Mouse (Mus musculus): Measurements from ENCODE around the gene Abcg4. TPM values are rescaled to one million over a fixed set of nuclear protein-coding genes. Genes with fewer than 3 reads are reported as not detected.

Abcg4 gene
- polyA plus RNA-seq, 2 experiments, result 10.6 to 35.6 TPM

DNA sequence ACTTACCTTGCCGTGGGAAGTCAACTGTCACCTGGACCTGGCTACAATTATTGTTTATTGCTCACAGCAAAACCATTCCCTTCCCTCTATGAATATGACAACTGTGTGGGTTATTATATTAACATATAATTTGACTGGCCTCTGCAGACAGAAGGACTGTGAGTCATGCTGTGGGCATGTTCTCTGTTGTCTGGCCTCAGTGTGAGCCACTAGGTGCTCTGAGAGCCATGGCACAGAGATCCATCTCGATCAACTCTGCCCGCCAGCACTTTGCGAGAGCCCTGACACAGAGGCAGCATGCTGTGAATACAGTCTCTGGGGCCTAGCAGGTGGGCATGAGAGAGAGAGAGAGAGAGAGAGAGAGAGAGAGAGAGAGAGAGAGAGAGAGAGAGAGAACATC is 18.4 kb downstream of the Abcg4 start:
- WGBS (ENCODE audit: insufficient replicate concordance), result 91% methylated on average over 4 of the region's 4 CpGs
- no peak for TF ChIP-seq CTCF (IDR thresholded peaks at IDR 0.05; ENCODE audit: low read depth)
- no peak for TF ChIP-seq EP300 (IDR thresholded peaks at IDR 0.05; ENCODE audit: low read depth)

DNA sequence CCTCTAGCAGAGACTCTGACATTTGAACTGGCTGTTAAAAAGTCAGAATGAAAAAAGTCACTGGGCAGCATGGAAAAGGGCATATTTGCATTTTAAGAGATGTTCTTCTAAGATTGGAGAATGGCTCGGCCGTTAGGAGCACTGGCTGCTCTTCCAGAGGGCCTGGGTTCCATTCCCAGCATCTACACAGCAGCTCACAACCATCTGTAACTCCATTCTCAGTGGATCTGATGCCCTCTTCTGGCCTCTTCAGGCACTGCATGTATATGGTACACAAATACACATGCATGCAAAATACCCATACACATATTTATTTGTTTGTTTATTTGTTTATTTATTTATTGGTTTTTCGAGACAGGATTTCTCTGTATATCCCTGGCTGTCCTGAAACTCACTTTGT is 19.3 kb downstream of the Abcg4 start:
- Histone ChIP-seq H3K9me3 (ENCODE audit: control insufficient read depth, low read length) (no peaks in the 10 kb centered on the region), H3K4me1 (replicated peaks; ENCODE audit: control insufficient read depth in 2 of 2, insufficient read depth in 2 of 2, low read length in 1 of 2) (peaks cover 3 to 18% of the 10 kb centered on the region in 2 experiments; a peak in 2 of 4 replicates), H3K27me3 (ENCODE audit: control insufficient read depth, insufficient read depth, low read length) (no peaks in the 10 kb centered on the region), H3K36me3 (replicated peaks; ENCODE audit: control insufficient read depth, insufficient read depth, low read depth) (peaks cover 11% of the 10 kb centered on the region; the same call in 1 of the 2 replicates), H3K9ac (replicated peaks) (no peak overlapping the region), H3K4me3 (ENCODE audit: insufficient read depth in 1 of 2, low read depth in 2 of 2, low read length in 2 of 2) (no peak overlapping the region), H3K27ac (no peak overlapping the region), H3K4me2 (ENCODE audit: low read depth) (no peak overlapping the region; the same call in 1 of the 2 replicates)
- peak; percentile 81 for TF ChIP-seq CTCF (IDR thresholded peaks at IDR 0.05; ENCODE audit: low read depth)
- no peak for TF ChIP-seq EP300 (IDR thresholded peaks at IDR 0.05; ENCODE audit: low read depth)
- no peak for ATAC-seq (ENCODE audit: insufficient read depth)
- 69% methylated on average over 3 of the region's 3 CpGs for WGBS (ENCODE audit: insufficient replicate concordance)
- peak in 1 of 3 experiments; percentile 47 for DNase-seq (ENCODE audit: low read depth in 3 of 3, low spot score in 3 of 3)

More for the DNA sequence above, 18.4 kb downstream of the Abcg4 start:
- Histone ChIP-seq H3K9me3 (ENCODE audit: control insufficient read depth, low read length) (no peaks in the 10 kb centered on the region), H3K4me2 (ENCODE audit: low read depth) (no peak overlapping the region), H3K27ac (no peak overlapping the region), H3K36me3 (replicated peaks; ENCODE audit: control insufficient read depth, insufficient read depth, low read depth) (peaks cover 19% of the 10 kb centered on the region; the same call in 1 of the 2 replicates), H3K27me3 (ENCODE audit: control insufficient read depth, insufficient read depth, low read length) (no peaks in the 10 kb centered on the region), H3K4me1 (replicated peaks; ENCODE audit: control insufficient read depth in 2 of 2, insufficient read depth in 2 of 2, low read length in 1 of 2) (peaks cover 3 to 18% of the 10 kb centered on the region in 2 experiments; a peak in 2 of 4 replicates), H3K4me3 (ENCODE audit: insufficient read depth in 1 of 2, low read depth in 2 of 2, low read length in 2 of 2) (no peak overlapping the region), H3K9ac (replicated peaks) (no peak overlapping the region)
- no peak for ATAC-seq (ENCODE audit: insufficient read depth)
- no peak for DNase-seq (ENCODE audit: low read depth in 3 of 3, low spot score in 3 of 3)

- WGBS (ENCODE audit: insufficient replicate concordance), result 10% methylated on average over 6 of the region's 6 CpGs
- H3K4me2 ChIP-seq (ENCODE audit: low read depth), result peak within 1 kb of the TSS; percentile 72
- ATAC-seq (ENCODE audit: insufficient read depth) (peak; percentile 70), DNase-seq (ENCODE audit: low read depth in 3 of 3, low spot score in 3 of 3) (peak in 1 of 3 experiments; percentile 66)
- H3K27me3 ChIP-seq (ENCODE audit: control insufficient read depth, insufficient read depth, low read length), result no peaks in the 10 kb centered on the region
- H3K9me3 ChIP-seq (ENCODE audit: control insufficient read depth, low read length), result no peaks in the 10 kb centered on the region
- TF ChIP-seq EP300 (IDR thresholded peaks at IDR 0.05; ENCODE audit: low read depth) (no peak), CTCF (IDR thresholded peaks at IDR 0.05; ENCODE audit: low read depth) (no peak)
- H3K4me1 ChIP-seq (replicated peaks; ENCODE audit: control insufficient read depth in 2 of 2, insufficient read depth in 2 of 2, low read length in 1 of 2), result peaks cover 3 to 18% of the 10 kb centered on the region in 2 experiments; a peak in 2 of 4 replicates
- peaks cover 7% of the 10 kb centered on the region; the same call in 1 of the 2 replicates for H3K36me3 ChIP-seq (replicated peaks; ENCODE audit: control insufficient read depth, insufficient read depth, low read depth)
- H3K9ac ChIP-seq (replicated peaks), result peak within 1 kb of the TSS; percentile 75
- H3K27ac ChIP-seq, result peak within 1 kb of the TSS; percentile 3; the same call in 1 of the 2 replicates
- H3K4me3 ChIP-seq (ENCODE audit: insufficient read depth in 1 of 2, low read depth in 2 of 2, low read length in 2 of 2), result peak within 1 kb of the TSS; percentile 45 to 59
Measured at GRCm38 (mm10) chr9:44268432-44268831, 20.0 kb downstream of the Abcg4 start, which contains the start of gene Nlrx1. TSS of gene Nlrx1 (minus strand) at chr9:44268599.

DNA sequence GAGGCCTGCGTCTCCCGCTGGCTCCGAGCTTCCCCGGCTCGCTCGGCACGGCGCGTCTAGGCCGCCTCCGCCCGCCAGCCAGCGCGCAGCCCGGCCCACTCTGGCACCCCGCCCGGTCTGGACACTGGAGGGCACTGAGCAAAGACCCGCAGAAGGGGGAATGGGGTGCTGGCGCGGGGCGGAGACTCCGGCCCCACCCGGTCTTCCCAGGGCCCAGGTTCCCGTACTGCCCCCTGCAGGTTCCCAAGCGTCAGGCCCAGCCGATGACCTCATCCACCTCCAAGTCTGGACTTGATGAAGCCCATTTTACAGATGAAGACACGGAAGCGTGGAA is 20.4 kb downstream of the Abcg4 start:
- 1% methylated on average over 28 of the region's 28 CpGs for WGBS (ENCODE audit: insufficient replicate concordance)
- Histone ChIP-seq H3K9ac (replicated peaks) (peak overlapping the region; percentile 75), H3K27ac (peak overlapping the region; percentile 3; the same call in 1 of the 2 replicates), H3K36me3 (replicated peaks; ENCODE audit: control insufficient read depth, insufficient read depth, low read depth) (peaks cover 3% of the 10 kb centered on the region; the same call in 1 of the 2 replicates), H3K4me1 (replicated peaks; ENCODE audit: control insufficient read depth in 2 of 2, insufficient read depth in 2 of 2, low read length in 1 of 2) (peaks cover 3 to 18% of the 10 kb centered on the region in 2 experiments; a peak in 2 of 4 replicates), H3K4me2 (ENCODE audit: low read depth) (peak overlapping the region; percentile 72), H3K27me3 (ENCODE audit: control insufficient read depth, insufficient read depth, low read length) (no peaks in the 10 kb centered on the region), H3K9me3 (ENCODE audit: control insufficient read depth, low read length) (no peaks in the 10 kb centered on the region), H3K4me3 (ENCODE audit: insufficient read depth in 1 of 2, low read depth in 2 of 2, low read length in 2 of 2) (peak overlapping the region; percentile 45 to 59)
- TF ChIP-seq CTCF (IDR thresholded peaks at IDR 0.05; ENCODE audit: low read depth) (peak; percentile 87), EP300 (IDR thresholded peaks at IDR 0.05; ENCODE audit: low read depth) (no peak)
- peak; percentile 86 for ATAC-seq (ENCODE audit: insufficient read depth)
- DNase-seq (ENCODE audit: low read depth in 3 of 3, low spot score in 3 of 3), result peak in 1 of 3 experiments; percentile 85

GRCm38 (mm10) chr9:44267319-44268026 is 20.9 kb downstream of the Abcg4 start:
- peaks cover 3 to 18% of the 10 kb centered on the region in 2 experiments; a peak in 2 of 4 replicates for H3K4me1 ChIP-seq (replicated peaks; ENCODE audit: control insufficient read depth in 2 of 2, insufficient read depth in 2 of 2, low read length in 1 of 2)
- peak; percentile 41 for TF ChIP-seq CTCF (IDR thresholded peaks at IDR 0.05; ENCODE audit: low read depth)
- TF ChIP-seq EP300 (IDR thresholded peaks at IDR 0.05; ENCODE audit: low read depth), result no peak
- H3K4me3 ChIP-seq (ENCODE audit: insufficient read depth in 1 of 2, low read depth in 2 of 2, low read length in 2 of 2), result peak overlapping the region; percentile 45 to 59
- DNase-seq (ENCODE audit: low read depth in 3 of 3, low spot score in 3 of 3) (no peak), ATAC-seq (ENCODE audit: insufficient read depth) (no peak)
- peak overlapping the region; percentile 75 for H3K9ac ChIP-seq (replicated peaks)
- no peaks in the 10 kb centered on the region for H3K36me3 ChIP-seq (replicated peaks; ENCODE audit: control insufficient read depth, insufficient read depth, low read depth)
- peak overlapping the region; percentile 72 for H3K4me2 ChIP-seq (ENCODE audit: low read depth)
- H3K9me3 ChIP-seq (ENCODE audit: control insufficient read depth, low read length), result no peaks in the 10 kb centered on the region
- 9% methylated on average over 23 of the region's 23 CpGs for WGBS (ENCODE audit: insufficient replicate concordance)
- no peaks in the 10 kb centered on the region for H3K27me3 ChIP-seq (ENCODE audit: control insufficient read depth, insufficient read depth, low read length)
- H3K27ac ChIP-seq, result peak overlapping the region; percentile 3; the same call in 1 of the 2 replicates
